Mouse (Mus musculus): ENCODE measurements around the gene Pabpc4. TPM values are rescaled to one million over a fixed set of nuclear protein-coding genes. Genes with fewer than 3 reads are reported as not detected.

Pabpc4 gene
- total RNA-seq, 2 experiments from 2014 or later, result 44.4 to 45.0 TPM

Other genes with a start within 250 kb of the Pabpc4 start
- gene Trit1, start 245.8 kb upstream of the Pabpc4 start, total RNA-seq (2021), result 10 to 100 TPM; 23.5 to 26.0 TPM
- gene Bmp8b, start 157.2 kb upstream of the Pabpc4 start, total RNA-seq (2021), result under 1 TPM in 1 of 2 experiments, not detected in 1; 0.42 TPM
- gene Oxct2b, start 146.1 kb upstream of the Pabpc4 start, total RNA-seq (2021), result not detected
- 10 to 100 TPM; 19.6 to 21.4 TPM for gene Ppie, start 122.4 kb upstream of the Pabpc4 start, total RNA-seq (2021)
- 100 to 1,000 TPM; 495 to 526 TPM for gene Hpcal4, start 79.1 kb upstream of the Pabpc4 start, total RNA-seq (2021)
- 10 to 100 TPM; 13.4 to 14.5 TPM for gene Nt5c1a, start 60.8 kb upstream of the Pabpc4 start, total RNA-seq (2021)
- 1 to 10 TPM; 2.3 to 2.9 TPM for gene Heyl, start 28.8 kb upstream of the Pabpc4 start, total RNA-seq (2021)
- gene Oxct2a, start 61.3 kb downstream of the Pabpc4 start, total RNA-seq (2021), result under 1 TPM in 1 of 2 experiments, not detected in 1; 0.20 TPM
- not detected for gene Bmp8a, start 80.9 kb downstream of the Pabpc4 start, total RNA-seq (2021)